Mouse (Mus musculus): ENCODE data around the gene Scai.
A peak's percentile ranks its signal among the peaks of the same experiment; 100 is the strongest.

The Scai gene

DNA sequence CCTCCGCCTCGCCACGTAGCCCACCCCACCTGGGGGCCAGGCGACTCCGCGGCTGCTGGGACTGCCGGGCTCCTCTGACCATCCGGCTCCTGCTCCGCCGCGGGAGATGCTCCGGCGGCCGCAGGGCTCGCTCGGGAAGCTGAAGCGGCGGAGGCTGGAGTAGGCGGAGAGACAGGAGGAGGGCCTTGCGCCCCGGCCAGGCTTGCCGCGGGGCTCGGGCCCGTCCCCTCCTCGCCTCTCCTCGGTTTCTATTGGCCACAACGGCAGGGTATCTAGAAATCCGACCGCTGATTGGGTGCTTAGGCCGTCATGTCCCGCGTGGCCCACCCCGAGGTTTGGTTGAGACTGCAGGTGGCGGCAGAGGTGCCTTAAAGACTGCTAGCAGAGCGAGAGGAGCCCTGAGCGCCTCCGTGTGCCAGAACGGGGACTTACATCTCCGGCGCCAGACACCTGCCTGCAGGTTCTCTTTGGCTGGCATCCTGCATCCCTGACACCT lies at the start of gene Scai:
Gene Scai, minus strand, starts transcription at position 174 of the 496 bp plus-strand sequence.
- DNase-seq (ENCODE audit: low spot score): peak; percentile 98

DNA sequence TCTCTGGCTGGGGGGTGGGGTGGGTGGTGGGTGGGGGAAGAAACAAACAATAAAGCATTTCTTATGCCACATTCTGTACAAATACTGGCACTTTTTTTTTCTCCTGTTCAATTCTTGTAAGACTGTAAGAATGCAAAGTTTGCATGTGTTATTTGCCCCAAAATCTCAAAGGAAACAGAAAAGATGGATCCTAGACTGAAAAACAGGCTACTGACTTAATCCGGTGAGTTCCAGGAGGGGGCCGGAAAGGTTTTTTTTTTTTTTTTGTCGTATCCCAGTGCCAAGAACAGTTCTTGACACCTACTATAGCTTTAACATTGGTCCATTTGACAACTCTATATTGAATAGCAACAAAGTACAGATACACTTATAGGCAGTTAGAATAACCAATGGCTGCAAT lies 36.2 kb upstream of the Scai start:
- no peak for DNase-seq (ENCODE audit: low spot score)

DNA sequence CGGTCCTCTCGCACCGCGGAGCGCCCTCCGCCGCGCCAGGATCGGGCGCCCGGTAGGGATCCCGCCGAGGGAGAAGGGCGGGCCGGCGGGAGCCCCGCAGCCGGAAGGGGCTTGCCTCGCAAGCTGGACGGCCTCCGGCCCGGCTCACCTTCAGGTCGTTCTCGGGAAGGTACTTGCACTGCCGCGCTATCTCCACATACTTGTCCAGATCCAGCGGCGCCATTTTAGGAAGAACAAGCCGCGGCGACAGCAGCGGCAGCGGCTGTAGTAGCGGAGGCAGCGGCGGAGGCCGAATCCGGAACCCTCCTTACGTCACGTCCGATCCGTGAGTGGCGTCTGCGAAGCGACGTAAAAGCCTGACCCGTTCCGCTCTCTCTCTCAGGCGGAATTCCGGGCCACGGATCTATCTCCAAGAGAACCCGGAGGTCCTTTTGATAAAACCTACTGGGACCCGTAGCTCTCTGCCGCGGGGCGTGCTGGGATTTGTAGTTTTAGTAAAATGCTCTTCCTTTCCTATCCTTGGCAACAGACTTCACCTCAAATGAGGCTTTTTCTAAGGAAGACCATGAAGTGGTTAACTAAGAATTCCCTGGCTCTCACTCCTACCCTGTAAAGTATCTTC lies 35.6 kb upstream of the Scai start, which contains the start of gene Ppp6c:
Gene Ppp6c, minus strand, starts transcription at position 433 of the 622 bp plus-strand sequence.
- DNase-seq (ENCODE audit: low spot score): peak; percentile 91

DNA sequence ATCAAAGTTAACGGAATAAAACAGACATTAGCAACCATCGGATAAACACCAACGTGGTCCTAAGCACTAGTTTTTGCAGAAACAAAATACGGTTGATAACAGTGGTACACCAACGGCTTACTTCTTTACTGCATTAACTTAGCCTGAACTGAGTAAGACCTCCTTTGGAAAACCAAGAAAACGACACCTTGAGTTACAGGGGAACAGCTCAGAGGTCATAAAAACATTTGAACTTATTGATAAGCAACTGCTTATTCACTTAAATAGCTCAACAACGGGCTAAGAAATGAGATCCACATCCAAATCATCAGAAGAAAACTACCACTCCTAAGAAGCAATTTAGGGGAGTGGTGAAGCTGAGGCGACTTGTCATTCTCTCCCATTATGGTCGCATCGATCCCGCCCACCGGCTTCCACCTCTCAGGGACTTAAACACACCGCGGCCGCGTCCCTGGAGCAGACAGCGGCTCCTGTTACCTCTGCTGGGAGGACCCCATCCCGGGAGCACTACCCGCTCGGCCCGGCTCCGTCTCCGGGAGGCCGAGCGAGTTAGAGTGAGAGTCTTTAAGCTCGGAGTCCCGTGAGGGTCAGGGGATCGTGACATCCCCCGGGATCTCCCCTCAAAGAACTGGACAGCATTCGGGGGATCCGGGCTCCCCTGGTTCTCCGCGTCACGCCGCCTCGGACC lies 34.9 kb upstream of the Scai start:
- DNase-seq (ENCODE audit: low spot score): peak; percentile 46

DNA sequence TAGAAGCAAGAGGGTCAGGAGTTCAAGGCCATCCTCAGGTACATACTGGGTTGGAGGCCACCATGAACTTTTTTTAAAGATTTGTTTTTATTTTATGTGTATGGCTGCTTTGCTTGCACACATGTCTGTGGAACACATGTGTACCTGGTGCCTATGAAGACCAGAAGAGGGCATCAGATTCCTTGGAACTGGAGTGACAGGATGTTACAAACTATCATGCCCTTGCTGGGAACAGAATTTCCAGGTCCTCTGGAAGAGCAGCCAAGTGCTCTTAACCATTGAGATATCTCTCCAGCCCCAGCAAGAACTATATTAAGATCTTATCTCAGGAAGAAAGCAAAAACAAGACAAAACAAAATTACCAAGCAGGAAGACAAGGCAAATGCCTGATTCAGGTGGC lies 34.1 kb upstream of the Scai start:
- DNase-seq (ENCODE audit: low spot score): no peak

DNA sequence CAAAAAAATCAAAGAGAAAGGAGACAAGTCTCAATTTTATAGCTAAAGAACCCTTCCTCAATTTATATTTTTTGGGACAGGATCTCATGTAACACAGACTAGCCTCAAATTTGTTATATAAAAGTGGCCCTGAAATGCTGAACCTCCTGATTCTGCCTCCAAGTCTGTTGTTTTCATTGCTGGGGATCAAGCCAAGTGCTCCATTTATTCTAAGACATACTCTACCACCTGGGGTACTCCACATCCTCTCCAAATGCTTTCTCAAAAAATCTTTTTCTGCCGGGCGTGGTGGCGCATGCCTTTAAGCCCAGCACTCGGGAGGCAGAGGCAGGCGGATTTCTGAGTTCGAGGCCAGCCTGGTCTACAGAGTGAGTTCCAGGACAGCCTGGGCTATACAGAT lies 29.5 kb upstream of the Scai start:
- no peak for DNase-seq (ENCODE audit: low spot score)

DNA sequence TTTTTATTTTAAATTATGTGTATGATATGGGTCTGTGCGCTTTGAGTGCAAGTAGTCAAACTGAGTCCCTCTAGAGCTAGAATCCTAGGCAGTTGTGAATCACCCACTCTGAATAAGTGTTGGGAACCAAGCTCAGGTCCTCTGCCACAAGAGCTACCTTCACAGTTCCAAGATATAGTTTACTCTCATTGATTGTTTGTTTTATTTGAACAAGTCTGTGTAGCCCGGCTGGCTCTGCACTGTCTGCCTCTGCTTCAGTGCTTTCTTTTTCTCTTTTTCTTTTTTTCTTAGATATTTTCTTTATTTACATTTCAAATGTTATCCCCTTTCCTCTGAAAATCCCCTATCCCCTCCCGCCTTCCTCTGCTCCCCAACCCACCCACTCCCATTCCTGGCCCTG lies 28.5 kb upstream of the Scai start:
- DNase-seq (ENCODE audit: low spot score): no peak

DNA sequence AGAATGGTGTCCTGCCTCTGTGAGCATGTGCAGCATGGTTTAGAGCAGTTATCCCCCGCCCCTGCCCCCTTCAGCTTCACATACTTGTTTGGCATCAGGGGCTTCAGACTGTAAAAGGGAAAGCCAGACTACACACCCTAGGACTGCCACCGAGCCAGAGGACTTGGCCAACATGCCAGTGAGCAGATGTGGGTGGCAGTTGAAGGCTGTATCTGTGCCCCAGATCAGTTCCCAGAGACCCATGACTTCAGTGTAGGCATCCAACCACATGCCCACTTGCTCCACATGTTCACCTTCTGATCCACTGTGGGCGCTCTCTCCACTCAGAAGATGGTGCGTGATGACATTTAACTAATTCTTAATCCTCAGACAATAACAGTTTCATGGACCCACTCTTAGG lies 26.6 kb upstream of the Scai start:
- DNase-seq (ENCODE audit: low spot score): no peak

DNA sequence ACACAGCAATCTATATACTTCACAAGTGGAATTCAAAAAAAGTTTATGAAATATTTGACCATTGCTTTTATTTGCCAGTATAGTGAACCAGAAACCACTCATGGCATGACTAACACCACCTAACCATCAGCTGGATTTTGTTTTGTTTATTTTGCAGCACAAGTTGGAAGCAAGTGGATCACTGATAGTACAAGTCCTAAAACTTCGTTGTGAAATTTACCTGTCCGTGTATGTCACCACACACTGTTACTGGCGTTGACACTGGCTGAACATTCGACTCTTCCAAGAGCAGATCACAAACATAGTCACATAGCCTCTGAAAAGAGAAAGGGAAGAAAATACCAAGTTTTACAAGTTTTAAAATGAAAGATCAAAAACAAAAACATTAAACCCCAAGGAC lies 20.2 kb upstream of the Scai start:
- no peak for DNase-seq (ENCODE audit: low spot score)

DNA sequence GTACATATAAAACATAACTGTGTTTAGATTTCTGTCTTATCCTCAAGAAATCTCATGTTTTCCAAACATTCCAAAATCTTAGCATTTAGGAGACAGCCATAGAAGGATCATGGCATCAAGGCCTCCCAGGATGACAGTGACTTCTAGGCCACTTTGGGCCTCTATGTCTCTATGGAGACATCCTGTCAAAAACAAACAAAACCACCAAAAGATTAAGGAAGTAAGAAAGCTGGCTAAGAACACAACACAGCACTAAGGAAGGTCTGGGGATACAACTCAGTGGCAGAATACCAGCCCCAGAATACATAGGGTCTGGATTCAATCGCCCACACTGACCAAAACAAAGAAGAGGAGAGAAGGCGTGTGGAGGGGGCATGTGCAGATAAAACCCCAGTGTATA lies 12.8 kb upstream of the Scai start:
- no peak for DNase-seq (ENCODE audit: low spot score)

DNA sequence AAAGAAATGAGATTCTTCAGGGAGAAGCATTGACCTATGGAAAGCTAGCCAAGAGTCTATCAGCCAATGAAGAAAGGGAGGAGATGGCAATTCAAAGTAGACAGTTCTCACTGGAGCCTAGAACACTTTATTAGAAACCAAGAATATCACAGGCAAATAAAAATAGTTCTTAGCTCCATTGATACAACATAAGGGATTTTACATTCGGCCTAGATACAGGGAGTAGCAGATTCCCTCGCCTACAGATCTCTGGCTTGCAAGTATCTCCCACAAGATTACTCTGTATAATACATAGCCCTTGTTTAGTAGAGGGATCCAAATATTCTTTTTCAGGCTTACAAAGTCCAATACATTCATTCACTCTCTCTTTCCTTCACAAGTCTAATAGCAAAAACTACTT lies 4.3 kb upstream of the Scai start:
- no peak for DNase-seq (ENCODE audit: low spot score)

DNA sequence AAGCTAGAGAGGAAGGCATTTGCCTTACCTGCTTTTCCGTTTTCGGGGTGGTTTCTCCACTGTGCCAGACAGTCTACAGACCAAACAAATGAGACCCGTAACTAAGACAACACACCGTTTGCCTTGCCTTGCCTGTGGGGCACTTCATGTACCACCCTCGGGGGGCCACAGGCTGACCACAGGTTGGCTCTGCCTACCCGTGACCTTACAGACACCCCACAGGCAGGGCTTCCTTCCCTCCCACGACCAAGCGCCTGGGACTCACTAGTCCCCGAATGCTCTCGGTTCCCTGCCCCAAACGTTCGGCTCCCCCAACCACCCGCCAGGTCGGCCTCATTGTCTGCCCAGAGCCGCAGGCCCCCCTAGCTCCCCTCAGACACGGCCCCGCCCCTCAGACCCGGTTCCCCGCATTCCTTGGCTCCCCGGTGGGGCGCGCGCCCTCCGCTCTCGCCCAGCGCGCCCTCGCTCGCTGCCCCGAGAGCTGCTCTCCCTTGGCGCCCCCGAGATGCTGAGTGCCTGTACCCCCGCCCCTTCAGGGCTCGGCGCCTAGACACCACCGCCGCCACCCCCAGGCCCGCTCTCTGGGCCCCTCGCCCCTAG lies 473 bp downstream of the Scai start:
- DNase-seq (ENCODE audit: low spot score): no peak

DNA sequence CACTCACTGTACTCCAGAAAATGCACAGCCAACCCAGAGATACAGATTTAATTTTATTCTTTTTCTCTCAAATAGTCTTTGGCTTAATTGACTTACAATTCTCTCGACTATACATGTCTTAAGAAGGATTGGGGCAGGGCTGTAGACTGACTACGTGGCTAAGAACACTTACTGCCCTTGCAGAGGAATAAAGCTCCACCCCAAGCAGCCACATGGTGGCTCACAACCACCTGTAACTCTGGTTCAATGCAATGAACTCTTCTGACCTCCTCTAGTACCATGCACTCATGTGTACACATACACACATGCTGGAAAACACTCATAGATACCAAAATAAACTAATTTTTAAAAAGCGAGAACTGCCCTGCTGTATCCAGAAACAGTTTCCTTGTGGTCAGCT lies 4.6 kb downstream of the Scai start:
- DNase-seq (ENCODE audit: low spot score): no peak

DNA sequence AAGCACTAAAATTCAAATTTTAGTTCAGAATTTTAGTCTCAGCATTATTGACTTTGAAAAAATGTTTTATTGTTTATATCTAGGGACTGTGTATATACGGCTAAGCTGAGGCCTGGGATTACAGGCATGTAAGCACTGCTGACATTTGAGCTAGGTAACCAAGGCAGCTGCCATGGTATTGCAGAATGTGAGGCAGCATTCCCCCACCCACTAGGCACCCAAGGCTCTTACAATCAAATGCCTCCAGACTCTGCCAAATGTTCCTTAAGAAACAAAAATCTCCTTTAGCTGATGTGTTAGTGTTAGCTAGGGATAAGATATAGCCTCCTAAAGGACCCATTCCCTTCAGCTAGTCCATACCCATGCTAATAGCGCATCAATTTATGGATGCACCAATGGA lies 6.9 kb downstream of the Scai start:
- DNase-seq (ENCODE audit: low spot score): no peak

DNA sequence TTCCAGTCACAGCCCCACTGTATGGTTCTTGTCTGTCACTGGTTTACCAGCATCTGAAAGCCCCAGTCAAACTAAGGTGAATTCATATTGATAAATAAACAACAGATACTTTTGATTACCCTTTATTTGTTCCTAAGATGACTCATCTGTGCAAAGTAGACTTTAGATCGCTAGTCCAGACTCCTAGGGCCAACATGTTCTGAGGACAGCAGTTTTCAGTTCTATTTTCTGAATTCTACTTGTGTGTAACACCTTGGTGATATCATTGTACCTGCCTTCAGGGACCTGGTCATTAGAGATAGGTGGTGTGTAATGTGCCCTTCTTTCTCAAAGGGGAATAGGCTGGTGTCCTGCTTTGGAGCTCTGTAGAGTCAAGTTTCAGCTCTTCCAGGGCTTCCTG lies 29.5 kb downstream of the Scai start:
- DNase-seq (ENCODE audit: low spot score): no peak

DNA sequence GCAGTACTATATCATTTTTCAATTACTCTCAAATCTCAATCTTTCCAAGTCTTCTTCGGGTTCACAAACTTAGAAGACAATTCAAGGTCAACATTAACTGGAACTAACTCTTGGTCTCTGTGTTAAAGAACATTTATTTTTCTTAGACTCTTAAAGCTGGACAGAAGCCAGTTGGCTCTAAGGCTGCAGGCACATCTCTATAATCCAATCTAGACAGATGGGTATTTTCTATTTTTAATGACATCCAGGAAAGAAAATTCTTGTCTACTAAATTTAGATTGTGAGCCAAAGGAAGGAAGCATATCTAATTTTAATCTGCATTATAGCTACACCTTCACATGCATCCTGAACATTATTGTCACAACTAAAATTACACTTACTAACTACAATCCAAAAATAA lies 32.6 kb downstream of the Scai start:
- DNase-seq (ENCODE audit: low spot score): no peak

DNA sequence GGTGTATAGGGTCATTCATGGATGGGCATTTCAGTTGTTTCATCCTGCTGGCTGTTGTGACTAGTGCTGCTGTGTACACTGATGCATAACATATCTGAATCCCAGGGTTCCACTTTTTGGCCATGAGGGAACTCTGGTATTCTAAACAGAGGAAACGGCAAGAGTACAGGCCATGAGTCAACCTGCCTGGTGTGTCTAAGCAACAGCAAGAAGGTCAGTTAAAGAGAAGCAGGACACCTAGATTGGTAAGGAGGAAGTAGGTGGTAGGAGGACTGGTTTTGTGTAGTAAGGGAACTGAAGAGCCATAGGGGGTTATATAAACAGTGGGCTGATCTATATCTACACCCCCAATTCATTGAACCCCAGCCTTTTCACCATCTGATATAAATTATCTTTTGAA lies 33.7 kb downstream of the Scai start:
- DNase-seq (ENCODE audit: low spot score): no peak

DNA sequence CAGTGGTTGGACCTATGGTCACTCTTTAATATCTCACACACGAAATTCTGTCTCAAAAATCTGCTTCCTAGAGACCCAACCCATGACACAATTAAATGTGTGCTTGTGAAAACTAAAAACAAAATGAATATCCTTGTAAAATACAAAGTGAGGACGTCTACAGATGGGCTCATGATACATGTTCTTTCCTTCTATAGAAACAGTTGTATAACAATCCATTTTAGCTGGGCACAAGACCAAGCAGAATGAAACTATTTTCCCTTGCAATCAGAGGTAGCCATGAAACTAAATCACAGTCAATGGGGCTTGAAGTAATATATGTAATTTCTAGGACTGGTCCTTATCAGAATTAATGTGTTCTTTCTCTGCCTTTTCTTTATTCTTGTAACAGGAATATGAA lies 39.6 kb downstream of the Scai start:
- DNase-seq (ENCODE audit: low spot score): no peak

DNA sequence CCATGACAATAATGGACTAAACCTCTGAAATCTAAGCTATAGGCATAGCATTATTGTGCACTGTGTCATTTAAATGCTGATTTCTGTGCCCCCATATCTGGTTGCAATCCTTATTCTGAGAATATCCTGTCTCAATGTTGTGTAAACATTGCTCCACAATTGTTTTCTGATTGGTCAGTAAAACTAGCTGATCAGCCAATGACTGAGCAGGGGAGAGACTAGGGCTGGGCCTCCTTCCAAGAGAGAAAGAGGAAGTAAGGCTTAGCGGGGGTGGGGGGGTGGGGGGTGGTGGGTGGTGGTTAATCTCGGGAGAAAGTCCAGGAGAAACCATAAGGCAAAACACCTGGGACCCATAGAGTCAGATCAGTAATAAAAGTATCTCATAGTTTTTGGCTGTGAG lies 42.5 kb downstream of the Scai start:
- no peak for DNase-seq (ENCODE audit: low spot score)

DNA sequence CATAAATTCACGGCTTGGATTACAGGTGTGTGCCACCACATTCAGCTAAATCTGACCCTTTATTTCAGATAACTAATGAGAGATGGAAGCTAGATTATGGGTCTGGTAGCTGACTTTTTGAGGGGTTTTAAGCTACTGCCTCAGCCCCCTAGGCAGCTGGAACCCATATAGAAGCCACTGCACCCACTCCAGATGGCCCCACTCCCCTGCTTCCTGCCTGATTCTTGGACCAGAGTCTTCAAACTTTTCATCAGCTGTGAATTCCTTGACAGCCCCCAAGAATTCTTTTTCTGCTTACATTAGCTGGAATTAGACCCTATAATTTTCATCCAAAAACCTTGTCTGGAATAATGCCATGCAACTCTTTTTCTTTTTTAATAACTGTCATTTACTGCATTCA lies 44.1 kb downstream of the Scai start:
- no peak for DNase-seq (ENCODE audit: low spot score)

DNA sequence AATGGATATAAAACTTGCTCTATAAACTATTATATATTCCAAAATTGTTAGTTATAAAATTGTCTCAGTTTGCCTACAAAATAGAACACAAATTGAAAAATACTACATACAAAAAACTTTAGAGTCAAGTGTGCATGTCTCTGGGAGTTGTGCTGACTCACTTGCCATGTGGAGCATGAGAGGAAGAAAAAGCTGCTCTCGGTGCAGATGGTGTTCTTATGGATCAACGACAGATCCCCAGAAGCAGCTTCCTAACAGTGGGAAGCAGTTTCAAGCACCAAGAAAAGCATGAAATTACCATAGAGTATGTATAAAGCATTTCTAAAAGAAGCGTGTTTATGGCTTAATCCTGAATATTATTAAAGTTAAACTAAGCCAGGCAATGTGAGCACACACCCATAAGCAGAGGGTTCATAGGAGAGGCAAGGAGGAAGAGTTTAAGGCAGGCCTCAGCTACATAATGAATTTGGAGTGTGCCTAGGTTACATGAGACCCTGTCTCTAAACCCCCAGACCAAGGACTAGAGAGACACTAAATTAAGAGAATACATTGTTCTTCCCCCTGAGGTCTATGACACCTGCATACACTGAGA lies 48.1 kb downstream of the Scai start:
- DNase-seq (ENCODE audit: low spot score): no peak

DNA sequence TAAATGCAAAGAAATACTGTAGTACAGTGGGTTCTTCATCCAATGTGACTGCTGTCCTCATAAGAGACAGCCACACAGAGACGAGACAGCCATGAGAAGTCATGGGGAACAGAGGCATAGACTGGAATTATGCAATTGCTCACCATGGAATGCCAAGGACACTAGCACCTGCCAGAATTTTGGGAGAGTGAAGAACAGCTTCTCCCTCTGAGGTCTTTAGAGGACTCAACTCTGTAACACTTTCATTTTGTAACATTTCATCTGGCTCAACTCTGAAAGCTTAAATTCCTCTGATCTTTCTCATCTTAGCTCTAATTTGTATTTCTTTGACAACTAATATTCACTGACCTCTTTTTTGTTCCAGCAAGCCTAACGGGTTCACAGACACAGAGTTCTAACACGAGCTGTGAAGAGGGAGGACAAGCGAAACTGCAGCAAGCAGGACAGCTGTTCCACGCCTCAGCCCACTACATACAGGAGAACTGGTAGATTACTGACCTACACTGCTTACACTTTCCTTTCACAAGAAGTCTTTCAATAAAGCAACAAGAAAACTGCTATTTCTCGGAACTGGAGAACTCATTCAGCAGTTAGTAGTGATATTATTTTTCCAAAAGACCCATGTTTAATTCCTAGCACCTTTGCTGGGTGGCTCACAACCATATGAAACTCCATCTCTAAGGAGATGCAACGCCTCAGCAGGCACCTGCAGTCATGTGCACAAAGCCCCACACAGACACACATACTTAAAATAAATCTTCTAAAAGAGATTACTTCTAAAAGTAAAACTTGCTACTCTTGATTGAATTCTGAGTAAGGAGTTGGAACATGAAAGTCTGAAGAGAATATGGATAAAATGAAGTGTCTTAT lies 49.7 kb downstream of the Scai start:
- no peak for DNase-seq (ENCODE audit: low spot score)

Data from T-cell, adult 2 months (primary cell).